Mouse (Mus musculus) fibroblast of lung, adult 2 months (primary cell): Measurements from ENCODE around the gene Rad51b.

Experiments used
- DNase-seq: peaks from one replicate; pipeline ENCODE4 v3.0.0-alpha.2; 2011; ENCODE audit warnings: low read depth

Rad51b gene

DNA sequence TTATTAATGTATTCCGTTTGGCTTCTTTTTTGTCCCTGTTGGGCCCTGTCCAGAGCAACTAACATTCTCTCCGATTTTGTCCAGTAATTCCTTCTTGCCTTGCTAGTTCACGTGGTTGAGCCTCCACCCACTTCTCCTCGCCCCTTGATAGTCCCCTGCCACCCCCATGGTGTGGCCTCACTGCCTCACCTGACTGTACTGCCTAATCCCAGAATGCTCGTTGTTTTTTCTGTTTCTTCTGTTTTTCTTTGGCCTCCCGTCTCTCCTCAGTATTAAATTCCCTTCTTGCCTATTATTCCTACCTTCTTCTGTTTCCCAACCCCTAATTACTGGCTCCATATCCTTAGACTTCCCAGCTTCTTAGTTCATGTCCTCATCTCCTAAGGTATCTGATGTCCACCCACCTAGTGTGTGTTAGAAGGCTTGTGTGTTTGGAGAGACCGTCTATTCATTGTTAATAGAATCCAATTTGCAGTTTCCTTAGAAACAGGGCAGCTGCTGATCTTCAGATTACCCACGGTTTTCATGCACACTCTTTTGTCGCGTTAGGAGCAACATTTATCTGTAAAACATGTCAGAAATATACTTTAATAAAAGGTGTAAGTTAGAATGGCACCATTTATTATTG, 233.3 kb downstream of the Rad51b start:
- no peak for DNase-seq

DNA sequence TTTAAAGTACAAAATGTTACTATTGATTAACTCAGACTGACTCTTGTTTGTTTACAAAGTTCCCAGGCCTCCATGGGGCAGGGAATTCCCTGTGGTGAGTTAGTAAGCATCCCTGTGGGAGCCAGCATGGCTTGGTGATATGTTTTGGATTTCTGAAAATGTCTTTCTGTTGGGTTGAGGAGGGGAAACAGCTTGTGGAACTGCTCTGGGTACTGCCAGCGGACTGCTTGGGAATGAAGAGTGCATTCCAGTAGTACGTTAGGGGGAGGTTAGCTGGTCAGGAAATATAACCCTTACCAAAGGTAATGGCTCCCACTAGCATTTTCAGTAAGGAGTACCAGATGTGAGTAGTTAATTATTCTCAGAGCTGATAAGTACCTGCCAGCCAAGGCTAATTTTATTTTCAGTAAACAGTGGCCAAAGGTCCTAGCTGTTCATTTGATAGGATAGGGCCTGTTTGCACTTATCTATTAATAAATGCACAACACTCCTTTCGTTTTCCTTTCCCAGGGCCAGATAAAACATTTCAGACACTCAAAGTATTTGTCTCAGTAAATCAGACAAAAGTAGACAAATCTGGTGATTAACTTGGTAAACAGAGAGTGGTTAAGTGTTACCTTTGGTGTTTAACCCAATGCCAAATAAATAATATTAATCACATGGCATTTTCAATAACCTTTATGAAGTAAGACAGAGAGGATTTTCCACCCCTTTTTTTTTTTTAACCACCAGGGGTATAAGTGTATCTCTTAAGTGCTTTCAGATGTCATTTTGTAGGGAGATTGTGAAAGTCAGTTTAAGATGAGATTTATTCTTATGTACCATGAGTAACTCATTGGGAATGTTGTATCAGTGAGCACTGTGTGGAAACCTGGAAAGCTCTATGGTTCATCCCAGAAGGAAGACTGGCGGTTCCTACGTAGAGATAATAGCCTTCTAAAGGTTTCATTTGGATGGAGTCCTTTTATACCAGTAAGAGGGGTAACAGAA, 235.0 kb downstream of the Rad51b start:
- DNase-seq = peak; percentile 91

DNA sequence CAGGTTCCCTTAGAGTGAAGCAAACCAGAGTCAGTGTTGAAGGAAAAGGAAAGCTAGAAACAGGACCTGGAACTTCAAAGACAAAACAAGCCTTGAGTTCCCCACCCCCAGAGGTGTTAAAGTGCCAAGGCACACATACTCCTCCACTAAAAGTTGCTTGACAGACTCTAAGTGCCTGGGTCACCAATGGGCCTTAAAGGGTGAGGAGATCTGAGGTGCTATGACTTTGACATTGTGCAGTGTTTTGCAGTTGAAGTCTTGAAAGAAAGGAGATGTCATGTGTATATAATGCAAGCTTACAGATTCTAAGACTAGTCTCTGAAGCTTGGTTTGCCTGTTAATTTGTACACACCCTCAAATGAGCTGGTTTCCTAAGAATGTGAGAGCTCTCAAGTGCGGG, 237.7 kb downstream of the Rad51b start:
- no peak for DNase-seq

DNA sequence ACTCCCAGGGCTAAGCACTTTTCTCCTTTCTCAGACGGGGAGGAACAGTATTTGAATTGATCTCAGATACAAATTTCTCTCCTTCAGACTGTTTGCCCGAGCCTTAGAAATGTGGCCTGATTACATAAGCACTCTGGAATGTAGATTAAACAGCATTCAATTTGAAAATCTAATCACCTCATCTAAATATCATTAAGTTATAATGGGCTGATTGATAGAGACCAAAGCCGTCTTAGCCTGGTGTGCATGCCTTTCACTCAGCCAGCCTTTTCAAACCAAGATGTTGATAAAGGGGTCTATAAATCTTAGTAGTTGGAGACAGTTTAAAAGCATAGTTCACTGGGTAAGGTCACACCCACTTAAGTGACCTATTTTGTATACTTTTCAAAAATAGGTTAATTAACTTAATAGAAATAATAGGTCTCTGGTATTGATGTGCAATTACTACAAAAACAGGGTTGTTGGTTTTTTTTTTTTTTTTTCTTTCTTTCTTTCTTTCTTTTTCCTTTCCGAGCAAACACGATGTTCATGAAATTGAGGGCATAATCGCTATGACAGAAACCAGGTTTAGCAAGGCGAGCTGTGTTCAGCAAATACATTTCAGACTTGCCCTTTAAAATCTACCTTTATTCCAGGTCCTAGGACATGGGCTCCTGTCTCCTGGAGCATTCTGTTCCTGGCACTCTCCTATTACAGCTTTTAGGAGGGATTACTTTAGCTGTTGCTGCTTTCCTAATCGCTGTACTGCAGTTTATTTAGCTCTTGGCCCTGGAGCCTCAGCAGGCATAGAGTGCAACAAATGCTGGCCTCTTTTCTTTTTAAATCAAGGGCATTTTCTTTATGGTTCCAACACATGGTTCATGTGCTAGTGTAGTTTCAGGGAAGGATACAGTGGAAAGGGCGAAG, 238.7 kb downstream of the Rad51b start:
- DNase-seq = no peak

DNA sequence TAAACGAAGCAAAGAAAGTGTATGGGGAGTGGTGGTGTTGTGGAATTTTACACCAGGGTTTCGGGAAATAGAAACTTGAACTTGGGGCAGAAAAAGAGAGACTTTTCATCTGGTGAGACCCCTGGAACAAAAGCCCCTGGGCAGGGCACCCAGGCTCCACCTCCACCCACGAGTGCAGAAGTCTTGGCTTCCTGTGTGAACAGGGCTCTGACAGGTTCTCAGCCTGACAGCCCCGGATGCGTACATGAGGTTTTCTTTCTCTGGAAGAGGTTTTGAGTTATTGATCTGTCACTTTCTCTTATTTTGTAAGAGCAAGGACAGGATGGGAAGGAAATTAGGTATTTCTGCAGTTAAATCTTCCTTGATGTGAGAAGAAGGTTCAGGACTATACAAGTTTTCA, 243.1 kb downstream of the Rad51b start:
- DNase-seq = no peak

DNA sequence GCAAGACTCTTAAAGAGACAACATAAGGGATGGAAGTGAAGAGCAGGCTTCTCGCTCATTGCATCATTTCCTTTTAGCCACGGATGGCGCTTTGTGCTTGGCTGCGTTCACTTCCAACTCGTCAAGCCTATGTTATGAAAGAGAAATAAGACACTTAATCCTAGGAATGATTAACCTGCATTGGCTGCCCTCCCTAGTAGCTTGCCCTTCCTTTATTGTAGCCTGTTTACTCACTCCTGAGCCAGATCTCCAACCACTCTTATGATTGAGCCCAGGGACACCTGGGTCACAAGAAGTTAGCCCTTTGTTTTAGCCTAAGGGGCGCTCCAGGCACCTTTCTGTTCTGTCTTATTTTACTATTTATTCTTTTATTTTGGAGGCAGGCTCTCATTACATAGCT, 244.5 kb downstream of the Rad51b start:
- DNase-seq = no peak

DNA sequence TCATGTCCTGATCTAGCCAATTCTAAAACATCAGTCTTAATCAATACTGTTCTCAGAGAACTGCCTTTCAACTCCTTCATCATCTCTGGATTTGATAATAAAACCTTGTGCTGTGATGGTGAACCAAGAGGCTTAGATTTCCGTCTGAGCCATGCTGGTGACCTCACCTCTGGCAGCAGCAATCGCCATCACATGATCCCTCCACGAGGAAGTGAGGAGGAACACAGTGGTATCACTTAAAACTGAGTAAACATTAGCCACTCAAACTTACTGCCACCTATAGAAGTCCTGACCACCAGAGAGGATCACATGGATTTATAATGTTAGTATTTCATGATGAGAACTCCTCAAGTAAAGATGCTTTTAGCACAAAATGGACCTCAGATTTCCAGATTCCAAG, 248.0 kb downstream of the Rad51b start:
- no peak for DNase-seq

DNA sequence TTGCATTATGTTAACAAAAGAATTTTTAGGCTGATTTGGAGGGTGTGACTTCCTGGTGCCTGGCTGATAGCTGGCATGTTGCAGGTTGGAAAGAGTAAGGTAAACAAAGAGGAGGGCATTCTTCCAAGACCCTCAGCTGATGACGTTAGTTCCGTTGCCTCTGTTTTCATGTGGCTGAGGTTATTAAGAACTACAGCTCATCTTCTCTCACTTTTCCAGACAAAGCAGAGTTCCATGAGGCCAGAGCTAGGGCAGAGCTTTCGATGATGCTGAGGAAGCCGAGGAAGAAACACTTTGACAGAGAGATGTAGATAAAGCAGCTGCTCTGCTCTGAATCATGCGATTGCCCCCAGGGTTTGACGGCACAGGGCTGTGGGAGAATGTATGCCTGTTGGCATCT, 250.5 kb downstream of the Rad51b start:
- DNase-seq = no peak

DNA sequence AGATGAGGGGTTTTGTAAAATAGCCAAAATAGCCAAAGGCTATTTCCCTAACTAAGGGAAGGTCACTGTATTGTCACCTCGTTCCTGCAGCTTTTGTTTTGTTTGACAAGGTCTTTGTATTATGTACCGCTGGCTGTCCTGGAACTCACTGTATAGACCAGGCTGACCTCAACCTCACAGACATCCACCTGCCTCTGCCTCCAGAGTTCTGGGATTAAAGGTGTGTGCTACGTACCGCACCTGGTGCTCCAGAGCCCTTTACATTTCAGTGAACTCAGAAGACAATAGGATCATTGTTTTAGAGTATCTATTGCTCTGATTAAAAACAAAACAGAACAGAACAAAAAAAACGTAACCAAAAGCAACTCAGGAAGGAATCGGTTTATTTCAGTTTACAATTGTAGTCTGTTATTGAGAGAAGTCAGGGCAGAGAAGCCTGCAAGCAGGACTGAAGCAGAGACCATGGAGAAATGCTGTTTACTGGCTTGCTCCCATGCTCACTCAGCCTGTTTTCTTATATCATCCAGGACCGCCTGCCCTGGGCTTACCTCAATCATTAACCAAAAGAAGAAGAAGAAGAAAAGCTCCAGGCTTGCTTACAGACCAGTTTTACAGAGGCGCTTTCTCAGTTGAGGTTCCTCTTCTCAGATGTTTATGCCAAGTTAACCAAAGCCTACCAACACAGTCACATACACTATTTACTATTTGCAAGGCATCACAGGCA, 251.7 kb downstream of the Rad51b start:
- DNase-seq = no peak

DNA sequence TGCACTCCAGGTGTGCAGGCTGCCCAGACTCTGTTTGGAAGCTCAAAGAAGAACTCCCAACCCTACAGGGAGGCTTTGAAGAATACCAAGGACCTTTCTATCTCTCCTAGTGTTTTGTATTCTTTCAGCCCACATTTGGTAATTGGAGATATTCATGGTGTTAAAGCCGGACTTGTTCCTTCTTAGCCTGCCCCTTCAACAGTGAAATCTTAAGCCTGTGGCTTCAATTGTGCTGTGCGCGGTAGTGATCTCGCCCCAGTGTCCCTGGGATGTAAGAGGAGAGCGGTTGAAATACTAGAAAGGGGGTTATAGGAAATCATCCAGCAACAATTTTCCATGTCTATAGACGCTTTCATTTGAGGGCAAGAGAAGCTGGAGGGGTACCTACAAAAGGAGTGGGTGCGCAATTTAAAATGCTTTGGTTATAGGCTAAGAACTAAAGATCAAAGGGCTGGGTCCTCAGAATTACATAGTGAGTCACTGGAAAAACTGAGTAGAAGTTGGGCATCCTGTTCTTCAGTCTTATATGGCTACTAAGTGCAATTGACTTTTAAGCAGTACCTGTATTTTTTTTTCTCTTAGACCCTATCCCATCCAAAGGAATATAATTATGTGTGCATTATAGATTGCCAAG, 253.1 kb downstream of the Rad51b start:
- no peak for DNase-seq

DNA sequence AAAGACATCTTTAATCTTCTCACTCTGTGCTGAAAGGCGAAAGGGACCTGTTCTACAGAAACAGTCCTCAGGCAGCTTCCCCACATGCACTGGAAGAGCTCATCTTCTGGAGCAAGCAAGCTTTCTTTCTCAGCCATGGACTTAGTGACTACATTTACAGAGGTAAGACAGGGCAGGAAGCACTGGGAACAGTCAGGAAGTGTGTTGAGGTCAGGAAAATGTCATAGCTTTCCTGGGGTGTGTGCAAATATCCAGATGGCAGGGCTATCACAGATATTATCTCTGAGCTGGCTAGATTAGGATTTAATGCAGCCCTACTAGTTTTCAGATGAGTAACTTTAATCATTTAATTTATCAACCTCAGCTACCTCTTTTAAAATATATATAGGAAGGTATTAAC, 254.2 kb downstream of the Rad51b start:
- no peak for DNase-seq

DNA sequence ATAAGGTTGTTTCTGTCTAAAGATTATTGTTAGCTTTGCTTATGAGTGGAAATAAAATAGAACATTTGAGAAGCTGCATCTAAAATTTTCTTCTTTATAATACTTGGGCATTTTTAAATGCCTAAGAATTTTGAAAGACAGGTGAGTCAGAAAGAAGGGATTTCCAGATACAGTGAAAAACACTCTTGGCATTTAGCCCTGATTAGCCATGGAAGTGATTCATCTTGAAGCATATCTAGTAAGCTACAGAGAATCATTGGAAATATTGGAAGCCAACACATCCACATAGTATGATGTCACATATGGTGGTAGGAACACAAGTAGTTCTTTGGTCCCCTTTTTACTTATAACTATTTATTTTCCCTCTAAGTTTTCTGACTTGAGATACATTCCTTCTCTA, 256.0 kb downstream of the Rad51b start:
- DNase-seq = no peak

DNA sequence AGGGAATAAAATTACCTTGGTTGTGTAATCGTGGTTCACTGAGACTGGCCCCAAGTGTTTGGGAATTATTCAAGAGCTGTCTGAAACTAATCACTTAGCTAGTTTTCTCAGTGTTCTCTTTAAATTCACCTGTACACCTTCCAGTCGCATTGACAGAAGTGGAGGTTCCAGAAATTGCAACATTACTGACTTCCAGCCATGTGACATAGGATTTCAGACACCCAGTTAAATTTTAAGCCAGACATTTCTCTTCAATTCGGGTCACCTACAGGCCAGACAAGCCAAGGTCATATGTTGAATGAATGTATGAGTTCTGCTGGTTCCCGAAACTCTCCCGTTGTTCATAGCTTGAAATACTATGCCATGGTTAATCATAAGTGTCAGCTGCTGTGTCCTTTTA, 260.8 kb downstream of the Rad51b start:
- DNase-seq = no peak

DNA sequence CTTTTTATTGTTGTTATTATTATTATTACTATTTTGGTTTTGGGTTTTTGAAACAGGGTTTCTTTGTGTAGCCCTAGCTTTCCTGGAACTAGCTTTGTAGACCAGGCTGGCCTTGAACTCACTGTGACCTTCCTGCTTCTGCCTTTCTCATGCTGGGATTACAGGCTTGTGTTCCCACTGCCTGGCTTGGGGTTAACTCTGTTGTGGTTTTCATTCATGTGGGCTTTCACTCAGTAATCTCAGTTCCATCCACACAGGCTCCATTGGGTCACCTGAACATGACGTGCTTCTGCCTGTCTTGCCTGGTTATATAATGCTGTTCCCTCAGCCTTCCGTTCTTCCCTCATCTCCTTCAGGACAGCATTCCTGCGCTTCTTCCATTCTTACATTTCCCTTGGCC, 261.6 kb downstream of the Rad51b start:
- no peak for DNase-seq

DNA sequence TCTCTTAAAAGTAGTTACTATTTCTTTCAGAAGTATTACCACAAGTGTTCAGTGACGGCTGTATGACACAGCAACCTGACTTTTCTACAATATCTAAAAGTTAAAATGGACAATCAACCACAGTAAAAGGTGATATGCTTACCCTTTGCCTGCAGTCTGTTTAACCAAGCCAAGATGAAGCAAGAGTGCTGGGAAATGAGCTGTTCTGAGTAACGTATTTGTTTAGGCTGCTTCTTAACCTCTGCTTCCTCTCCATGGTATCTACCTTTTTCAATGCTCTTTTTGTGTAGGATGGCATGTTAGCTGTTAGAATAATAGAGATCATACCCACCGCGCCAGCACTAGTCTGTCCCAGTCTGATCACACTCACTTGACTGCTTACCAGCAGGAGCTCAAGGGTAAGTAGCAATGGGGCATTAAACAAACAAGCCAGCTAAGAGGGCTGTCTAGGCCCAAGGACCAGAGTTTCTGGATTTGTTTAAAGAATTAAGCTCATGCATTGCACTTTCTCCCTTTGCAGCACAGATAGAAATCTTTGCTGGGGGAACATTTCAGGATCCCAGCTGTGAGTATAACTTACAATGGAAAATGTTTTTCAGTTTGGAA, 262.4 kb downstream of the Rad51b start:
- DNase-seq = peak; percentile 68

DNA sequence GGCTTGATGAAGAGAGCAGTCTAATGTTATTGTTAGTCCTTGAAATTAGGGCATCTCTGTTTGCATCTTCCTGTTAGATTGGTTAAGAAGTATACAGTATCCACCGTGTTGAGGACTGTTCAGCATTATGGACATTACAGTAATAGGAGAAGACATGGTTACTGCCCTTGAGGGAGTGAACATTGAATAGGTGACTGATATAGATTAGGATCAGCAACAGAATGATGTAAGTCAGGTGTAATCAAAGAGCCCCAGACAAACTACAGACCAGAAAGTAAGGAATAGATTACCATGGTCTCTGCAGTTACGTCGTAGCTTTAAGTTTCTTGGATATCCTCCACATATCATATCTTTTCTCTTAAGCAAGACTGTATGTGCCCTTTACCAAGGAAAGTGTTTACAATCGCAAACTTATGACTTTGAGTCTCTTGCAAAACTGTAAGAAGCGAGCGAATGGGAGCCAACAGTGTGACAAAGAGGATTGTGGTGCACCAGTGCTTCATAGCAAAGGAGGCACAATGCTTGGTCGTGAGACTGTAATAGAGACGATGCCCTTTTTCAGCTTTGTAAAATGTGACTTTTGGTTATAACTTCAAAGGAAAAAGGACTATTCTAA, 263.1 kb downstream of the Rad51b start:
- DNase-seq = no peak

DNA sequence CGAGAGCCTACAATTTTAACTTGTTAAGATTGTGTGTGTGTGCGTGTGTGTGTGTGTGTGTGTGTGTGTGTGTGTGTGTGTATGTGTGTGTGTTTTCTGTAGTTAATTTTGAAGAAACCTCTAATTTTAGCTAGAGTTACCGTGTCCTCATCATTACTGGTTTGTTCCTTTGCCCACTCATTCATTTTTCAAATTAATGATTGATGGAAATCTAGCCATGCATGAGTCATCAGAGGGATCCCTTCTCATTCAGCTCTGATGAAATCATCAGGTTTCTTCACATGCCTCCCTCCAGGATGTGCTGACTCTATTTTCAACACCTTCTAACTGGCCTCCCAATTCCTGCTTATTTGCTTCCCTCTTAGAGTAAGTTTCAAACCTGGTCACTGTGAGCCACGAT, 263.8 kb downstream of the Rad51b start:
- peak; percentile 54 for DNase-seq

DNA sequence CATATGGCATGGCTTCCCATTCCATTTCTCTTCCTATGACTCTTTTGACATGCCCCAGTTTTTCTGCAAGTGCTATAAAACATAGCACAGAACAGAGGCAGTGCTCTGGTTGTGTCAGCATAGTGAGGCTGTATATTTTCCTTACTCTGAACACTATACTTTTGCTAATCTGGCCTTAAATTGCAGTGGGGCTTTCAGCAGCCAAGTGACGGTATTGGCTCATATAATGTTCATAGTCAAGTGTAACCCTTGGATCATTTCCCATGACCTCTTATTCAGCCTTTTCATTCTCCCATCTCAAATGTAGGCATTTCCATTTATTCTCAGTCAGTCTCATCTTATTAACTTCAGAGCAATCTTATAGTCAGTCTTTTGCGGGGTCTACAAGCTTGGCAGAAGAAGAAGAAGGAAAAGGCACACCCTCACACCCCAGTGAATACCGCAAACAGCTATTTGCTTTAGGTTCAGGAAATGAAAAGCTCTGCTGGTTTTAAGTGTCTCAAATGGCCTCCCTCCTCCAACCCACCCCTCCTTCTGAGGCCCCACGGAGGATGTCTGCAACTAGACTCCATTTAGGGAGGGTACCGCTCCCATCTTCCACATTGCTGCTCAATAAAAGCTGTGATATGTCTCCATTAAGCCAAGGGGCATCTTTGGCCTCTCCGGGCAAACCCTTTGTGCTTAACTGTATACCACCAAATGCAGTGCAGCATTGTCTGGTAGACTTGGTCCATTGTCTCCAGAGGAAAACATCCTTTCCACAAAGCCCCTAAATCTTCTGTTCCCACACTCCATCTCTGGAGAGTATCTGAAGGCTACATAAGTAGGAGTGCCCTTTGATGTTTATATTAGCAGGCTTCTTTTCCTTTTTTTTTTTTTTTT, 277.3 kb downstream of the Rad51b start:
- DNase-seq = no peak

DNA sequence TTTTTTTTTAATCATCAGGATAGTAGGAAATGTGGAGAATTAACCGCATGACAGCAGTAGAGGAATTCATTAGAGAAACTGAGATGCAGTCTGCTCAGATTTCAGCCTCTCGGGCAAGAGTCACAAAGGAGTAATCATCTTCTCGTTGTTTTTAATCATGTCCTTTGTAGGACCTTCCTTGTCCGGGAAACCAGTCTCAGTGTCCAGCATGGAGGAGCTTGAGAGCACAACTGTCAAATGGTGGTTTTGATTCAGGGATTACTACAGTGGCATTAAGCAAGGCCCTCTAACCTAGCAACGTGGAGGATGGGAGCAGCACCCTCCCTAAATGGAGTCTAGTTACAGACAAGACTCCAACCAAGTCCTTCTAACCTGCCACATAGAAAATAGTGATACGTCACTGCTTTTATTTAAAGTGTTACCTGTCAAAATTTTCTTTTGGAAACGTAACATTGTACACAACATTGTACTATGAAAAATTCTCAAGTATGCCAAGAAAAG, 278.0 kb downstream of the Rad51b start:
- DNase-seq = no peak
